Mouse (Mus musculus) MEL (cell line): ENCODE measurements around the gene Nid1.
"Not testable (repeated sequence)": the region's sequence is repeated elsewhere in the genome, so short reads cannot be mapped to it uniquely, and the experiment has no call there.

ENCODE experiments used
- CTCF ChIP-seq, 3 experiments: IDR thresholded peaks in 2 of 3; conservative IDR thresholded peaks in 1 of 3; 2 replicates each; pipeline ENCODE4 v1.5.1; 2011 to 2012; ENCODE audit warnings: low read length in 3 of 3, low read depth in 2 of 3, mild to moderate bottlenecking in 2 of 3, improper control_type of control experiment in 1 of 3, inconsistent platforms in 1 of 3, mixed read lengths in 1 of 3, moderate library complexity in 1 of 3; ENCODE audit not compliant: control insufficient read depth in 1 of 3, insufficient read depth in 1 of 3, poor library complexity in 1 of 3, severe bottlenecking in 1 of 3
- E2F4 ChIP-seq: IDR thresholded peaks from 2 replicates; pipeline ENCODE4 v1.6.1; 2011; ENCODE audit warnings: low read depth, low read length, improper control_type of control experiment, borderline replicate concordance
- EP300 ChIP-seq, 2 experiments: IDR thresholded peaks; 2 replicates each; pipeline ENCODE4 v1.6.1; 2011; ENCODE audit warnings: improper control_type of control experiment in 2 of 2, low read length in 2 of 2, low read depth in 1 of 2, mild to moderate bottlenecking in 1 of 2
- GABPA ChIP-seq: IDR thresholded peaks from 2 replicates; pipeline ENCODE4 v1.6.1; 2012; ENCODE audit warnings: low read depth, mild to moderate bottlenecking, inconsistent platforms, low read length, improper control_type of control experiment, moderate library complexity
- GATA1 ChIP-seq: IDR thresholded peaks from 2 replicates; pipeline ENCODE4 v1.6.1; 2011; ENCODE audit warnings: low read depth, low read length, improper control_type of control experiment
- HCFC1 ChIP-seq: IDR thresholded peaks from 2 replicates; pipeline ENCODE4 v1.6.1; 2012; ENCODE audit warnings: low read depth, mild to moderate bottlenecking, inconsistent platforms, low read length, improper control_type of control experiment, moderate library complexity
- JUND ChIP-seq: IDR thresholded peaks from 2 replicates; pipeline ENCODE4 v1.6.1; 2011; ENCODE audit warnings: low read depth, mild to moderate bottlenecking, improper control_type of control experiment, low read length
- MAFK ChIP-seq: IDR thresholded peaks from 2 replicates; pipeline ENCODE4 v1.6.1; 2011; ENCODE audit warnings: low read depth, mild to moderate bottlenecking, low read length, improper control_type of control experiment, borderline replicate concordance
- POLR2A ChIP-seq, 2 experiments: IDR thresholded peaks; 2 replicates each; pipeline ENCODE4 v1.6.1; 2011 to 2012; ENCODE audit warnings: low read length in 2 of 2, mild to moderate bottlenecking in 2 of 2, control low read depth in 1 of 2, improper control_type of control experiment in 1 of 2, low read depth in 1 of 2, moderate library complexity in 1 of 2; ENCODE audit not compliant: control insufficient read depth in 1 of 2, insufficient read depth in 1 of 2, poor library complexity in 1 of 2
- POLR2AphosphoS2 ChIP-seq: IDR thresholded peaks from 2 replicates; pipeline ENCODE4 v1.6.1; 2011; ENCODE audit warnings: low read length, improper control_type of control experiment
- TAL1 ChIP-seq: IDR thresholded peaks from 2 replicates; pipeline ENCODE4 v1.6.1; 2012; ENCODE audit warnings: mild to moderate bottlenecking, inconsistent platforms, low read length, moderate library complexity, mixed read lengths
- USF1 ChIP-seq: IDR thresholded peaks from 2 replicates; pipeline ENCODE4 v1.6.1; 2014; ENCODE audit warnings: low read depth, mild to moderate bottlenecking, inconsistent platforms, low read length, improper control_type of control experiment, moderate library complexity
- ZMIZ1 ChIP-seq: IDR thresholded peaks from 2 replicates; pipeline ENCODE4 v1.6.1; 2012; ENCODE audit warnings: low read depth, mild to moderate bottlenecking, inconsistent platforms, low read length, improper control_type of control experiment, moderate library complexity
- ZNF384 ChIP-seq: IDR thresholded peaks from 2 replicates; pipeline ENCODE4 v1.6.1; 2012; ENCODE audit warnings: low read depth, mild to moderate bottlenecking, inconsistent platforms, low read length, improper control_type of control experiment

DNA sequence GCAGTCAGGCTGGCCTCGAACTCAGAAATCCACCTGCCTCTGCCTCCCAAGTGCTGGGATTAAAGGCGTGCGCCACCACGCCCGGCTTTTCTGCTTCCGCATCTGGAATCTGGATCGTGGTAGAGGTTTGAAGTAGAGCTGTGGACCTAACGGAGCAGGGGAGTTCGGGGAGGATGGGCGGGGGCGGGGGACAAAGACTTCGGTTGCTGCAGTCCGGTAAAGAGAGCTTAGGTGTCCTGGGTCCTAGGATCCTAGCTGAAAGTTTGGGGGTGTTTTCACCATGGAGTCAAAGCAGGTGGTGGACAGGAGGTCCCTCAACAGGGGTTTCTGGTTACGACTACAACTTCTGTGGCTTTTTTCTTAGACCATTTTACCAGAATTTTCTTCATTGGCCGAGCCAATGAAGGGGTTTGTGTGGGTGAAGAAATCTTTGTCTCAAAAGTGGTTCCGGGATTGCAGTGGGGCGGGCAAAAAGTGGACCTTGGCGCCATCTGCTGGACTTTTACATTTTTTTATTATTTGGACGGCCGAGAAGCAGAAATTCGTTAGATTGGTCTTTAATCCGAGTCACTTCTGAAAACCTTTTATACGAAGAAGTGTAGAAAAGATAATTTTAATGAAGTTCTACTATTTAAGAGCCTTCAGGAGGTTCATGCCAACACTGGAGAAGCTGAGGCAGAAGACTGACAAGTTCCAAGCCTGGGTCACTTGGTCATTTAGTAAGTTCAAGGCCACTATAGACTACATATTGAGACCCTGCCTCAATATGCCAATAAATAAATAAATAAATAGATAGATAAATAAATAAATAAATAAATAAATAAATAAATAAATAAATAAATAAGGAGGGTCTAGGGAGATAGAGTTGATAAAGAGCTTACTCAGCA is 22.0 kb upstream of the Nid1 start:
- TF ChIP-seq POLR2AphosphoS2; USF1; EP300 (IDR thresholded peaks at IDR 0.05; ENCODE audit: low read depth in 1 of 2, low read length in 2 of 2); HCFC1; TAL1; ZMIZ1; POLR2A (IDR thresholded peaks at IDR 0.05; ENCODE audit: control insufficient read depth in 1 of 2, insufficient read depth in 1 of 2, low read depth in 1 of 2, low read length in 2 of 2, poor library complexity in 1 of 2); ZNF384; JUND; GABPA; E2F4; GATA1; MAFK: not testable (repeated sequence)
- TF ChIP-seq CTCF (IDR thresholded peaks at IDR 0.05 in 2 of 3, conservative IDR thresholded peaks at IDR 0.05 in 1 of 3; ENCODE audit: control insufficient read depth in 1 of 3, insufficient read depth in 1 of 3, low read depth in 2 of 3, low read length in 3 of 3, poor library complexity in 1 of 3, severe bottlenecking in 1 of 3) = peak in 2 of 3 experiments; percentile 48 to 59; a peak in 4 of 6 replicates
